Mouse (Mus musculus): Measurements from ENCODE around the gene Usp40.

DNA sequence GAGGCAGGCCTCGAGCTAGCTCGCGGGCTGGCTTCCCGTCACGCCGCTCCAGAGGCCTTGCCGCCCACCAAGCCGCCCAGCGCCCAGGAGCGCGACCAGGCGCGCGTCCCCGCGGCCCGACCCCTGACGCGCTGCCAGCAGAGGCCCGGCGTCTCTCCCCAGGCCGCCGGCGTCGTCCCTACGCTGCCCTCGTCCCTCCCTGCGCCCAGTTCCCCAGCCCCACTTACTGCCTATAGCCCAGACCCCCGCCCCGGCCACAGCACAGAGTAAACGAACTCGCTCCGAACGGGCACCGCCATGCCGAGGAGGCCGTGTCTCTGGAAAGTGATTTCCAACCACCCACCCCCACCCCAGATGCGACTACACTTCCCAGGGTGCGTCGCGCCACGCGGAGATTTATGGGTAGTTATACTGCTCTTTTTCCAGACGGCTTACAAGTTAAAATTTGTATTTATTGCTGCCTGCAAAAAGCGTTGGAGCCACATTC is at the start of gene Usp40:
- TF ChIP-seq CTCF (IDR thresholded peaks at IDR 0.05; ENCODE audit: low read depth): no peak
- TF ChIP-seq EP300 (IDR thresholded peaks at IDR 0.05; ENCODE audit: low read depth): no peak

Data from liver, embryonic 14.5 days (tissue).